Mouse (Mus musculus) regulatory T cell (primary cell): ENCODE measurements around the gene Kat2a.

ENCODE experiments used
- in situ Hi-C: fragments of 300-600 bp; cut with MboI, MseI; formaldehyde crosslinking; loops from one replicate; pipeline ENCODE4 v1.15.1; 2025; ENCODE audit warnings: high pct_unique_total_duplicates

Gene Kat2a

GRCm38 (mm10) chr11:100710977-100711376, 1.3 kb downstream of the Kat2a start:
- in situ Hi-C loops: no loop called here

GRCm38 (mm10) chr11:100710528-100710927, 1.7 kb downstream of the Kat2a start:
- in situ Hi-C loops: no loop called here

GRCm38 (mm10) chr11:100709201-100709810, 3.0 kb downstream of the Kat2a start:
- in situ Hi-C loops: loop anchor here (5.0 kb wide), 2 partner anchors 63 to 142 kb away; partner anchors contain the start of gene Ghdc

GRCm38 (mm10) chr11:100705095-100705747, 7.0 kb downstream of the Kat2a start:
- in situ Hi-C loops: loop anchor here (5.0 kb wide), 2 partner anchors 67 to 138 kb away; partner anchors contain the start of gene Ghdc

- in situ Hi-C loops: no loop called here
Observed at GRCm38 (mm10) chr11:100703851-100704531, 8.3 kb downstream of the Kat2a start, which contains the start of gene Dhx58. Gene Dhx58 (minus strand): TSS chr11:100704271.

- in situ Hi-C loops: no loop called here
Observed at GRCm38 (mm10) chr11:100703366-100703765, 8.9 kb downstream of the Kat2a start.

GRCm38 (mm10) chr11:100702906-100703305, 9.4 kb downstream of the Kat2a start:
- in situ Hi-C loops: no loop called here

- in situ Hi-C loops: no loop called here
Observed at GRCm38 (mm10) chr11:100702081-100702851, 10.0 kb downstream of the Kat2a start.

GRCm38 (mm10) chr11:100701301-100701700, 11.0 kb downstream of the Kat2a start:
- in situ Hi-C loops: no loop called here

- in situ Hi-C loops: no loop called here
Observed at GRCm38 (mm10) chr11:100700710-100701109, 11.6 kb downstream of the Kat2a start.

- in situ Hi-C loops: no loop called here
Observed at GRCm38 (mm10) chr11:100697921-100698320, 14.3 kb downstream of the Kat2a start.

- in situ Hi-C loops: no loop called here
Observed at GRCm38 (mm10) chr11:100694926-100695325, 17.3 kb downstream of the Kat2a start.

GRCm38 (mm10) chr11:100693154-100693553, 19.1 kb downstream of the Kat2a start:
- in situ Hi-C loops: no loop called here

- in situ Hi-C loops: no loop called here
Observed at GRCm38 (mm10) chr11:100692164-100692616, 20.1 kb downstream of the Kat2a start, which contains the start of gene Zfp385c. Gene Zfp385c (minus strand): TSS chr11:100692455.

- in situ Hi-C loops: no loop called here
Observed at GRCm38 (mm10) chr11:100690389-100690788, 21.9 kb downstream of the Kat2a start.

- in situ Hi-C loops: no loop called here
Observed at GRCm38 (mm10) chr11:100688443-100688842, 23.8 kb downstream of the Kat2a start.

- in situ Hi-C loops: no loop called here
Observed at GRCm38 (mm10) chr11:100687265-100687664, 25.0 kb downstream of the Kat2a start.

GRCm38 (mm10) chr11:100685371-100685770, 26.9 kb downstream of the Kat2a start:
- in situ Hi-C loops: no loop called here

- in situ Hi-C loops: no loop called here
Observed at GRCm38 (mm10) chr11:100684084-100684483, 28.2 kb downstream of the Kat2a start.

- in situ Hi-C loops: no loop called here
Observed at GRCm38 (mm10) chr11:100682526-100682925, 29.7 kb downstream of the Kat2a start.

- in situ Hi-C loops: no loop called here
Observed at GRCm38 (mm10) chr11:100681826-100682225, 30.4 kb downstream of the Kat2a start.

- in situ Hi-C loops: no loop called here
Observed at GRCm38 (mm10) chr11:100677810-100678209, 34.5 kb downstream of the Kat2a start.
